Mouse (Mus musculus) forebrain, embryonic 16.5 days (tissue): Measurements from ENCODE around the gene Carmil2. TPM values are rescaled to one million over a fixed set of nuclear protein-coding genes. Genes with fewer than 3 reads are reported as not detected.
A peak's percentile ranks its signal among the peaks of the same experiment; 100 is the strongest.

Experiments used
- ATAC-seq: fragments of 200-750 bp; cut with Nextera tagmentation; 2 replicates; pipeline ENCODE4 v1.8.0; 2017; ENCODE audit warnings: mild to moderate bottlenecking, moderate library complexity
- H3K27ac ChIP-seq: fragments of 300-500 bp; sonication (generic); 2 replicates; pipeline ENCODE4 v1.5.1; 2014; ENCODE audit warnings: low read length, control low read depth
- H3K27me3 ChIP-seq: fragments of 300-500 bp; sonication (generic); replicated peaks from 2 replicates; pipeline ENCODE4 v1.6.1; 2014; ENCODE audit warnings: low read length; ENCODE audit not compliant: control insufficient read depth, insufficient read depth
- H3K36me3 ChIP-seq: fragments of 300-500 bp; sonication (generic); 2 replicates; pipeline ENCODE4 v1.6.1; 2014; ENCODE audit not compliant: control insufficient read depth, insufficient read depth
- H3K4me1 ChIP-seq: fragments of 300-500 bp; sonication (generic); replicated peaks from 2 replicates; pipeline ENCODE4 v1.6.1; 2014; ENCODE audit warnings: low read length; ENCODE audit not compliant: control insufficient read depth, insufficient read depth
- H3K4me2 ChIP-seq: fragments of 300-500 bp; sonication (generic); 2 replicates; pipeline ENCODE4 v1.6.1; 2014; ENCODE audit warnings: mild to moderate bottlenecking, low read length, control low read depth
- H3K4me3 ChIP-seq: fragments of 300-500 bp; sonication (generic); replicated peaks from 2 replicates; pipeline ENCODE4 v1.5.1; 2014; ENCODE audit warnings: mild to moderate bottlenecking, low read length, control low read depth
- H3K9ac ChIP-seq: fragments of 300-500 bp; sonication (generic); replicated peaks from 2 replicates; pipeline ENCODE4 v1.6.1; 2014; ENCODE audit warnings: low read depth, low read length, control low read depth
- H3K9me3 ChIP-seq: fragments of 300-500 bp; sonication (generic); 2 replicates; pipeline ENCODE4 v1.6.1; 2016; ENCODE audit warnings: low read length; ENCODE audit not compliant: control insufficient read depth
- WGBS: fragments of 180-500 bp; shearing (Covaris S2); extraction: QIAGEN DNeasy Blood & Tissue Kit; methylation state at CpG from one replicate; pipeline ENCODE4 v1.1.7; 2014; 5-methylcytosine and 5-hydroxymethylcytosine counted together
- polyA plus RNA-seq: library from polyadenylated mRNA; unstranded; fragments of >200 nt; fragmentation: Nextera tagmentation; extraction: Ambion mirVana; gene quantifications from 2 replicates; pipeline ENCODE4 v1.2.1, GENCODE M21; 2015

Gene Carmil2
- polyA plus RNA-seq, 1 experiment from 2014 or later = 12.7 TPM

GRCm38 (mm10) chr8:105692449-105693182 lies 6.5 kb downstream of the Carmil2 start:
- H3K9me3 ChIP-seq = peaks cover 4% of the 10 kb centered on the region; the same call in 1 of the 2 replicates
- peaks cover 8% of the 10 kb centered on the region; the same call in 1 of the 2 replicates for H3K36me3 ChIP-seq
- no peak overlapping the region for H3K27ac ChIP-seq
- H3K4me1 ChIP-seq = peaks cover 18% of the 10 kb centered on the region
- H3K9ac ChIP-seq = no peak overlapping the region
- no peak overlapping the region for H3K4me2 ChIP-seq
- WGBS = 94% methylated on average over 11 of the region's 11 CpGs
- no peaks in the 10 kb centered on the region for H3K27me3 ChIP-seq
- no peak for ATAC-seq
- H3K4me3 ChIP-seq = no peak overlapping the region

- Histone ChIP-seq H3K9me3 (peaks cover 4% of the 10 kb centered on the region; the same call in 1 of the 2 replicates), H3K27me3 (no peaks in the 10 kb centered on the region), H3K27ac (peak overlapping the region; percentile 64), H3K4me2 (peak overlapping the region; percentile 80), H3K9ac (peak overlapping the region; percentile 84), H3K4me1 (peaks cover 18% of the 10 kb centered on the region), H3K36me3 (peaks cover 10% of the 10 kb centered on the region; the same call in 1 of the 2 replicates), H3K4me3 (peak overlapping the region; percentile 70)
- under 1% methylated on average over 30 of the region's 30 CpGs for WGBS
- peak; percentile 74 for ATAC-seq
These were observed 7.6 kb downstream of the Carmil2 start for GRCm38 (mm10) chr8:105693648-105694047.

- H3K36me3 ChIP-seq = peaks cover 10% of the 10 kb centered on the region; the same call in 1 of the 2 replicates
- H3K4me2 ChIP-seq = peak overlapping the region; percentile 80
- H3K27me3 ChIP-seq = no peaks in the 10 kb centered on the region
- peaks cover 18% of the 10 kb centered on the region for H3K4me1 ChIP-seq
- peak; percentile 51 for ATAC-seq
- 6% methylated on average over 30 of the region's 40 CpGs for WGBS
- H3K27ac ChIP-seq = peak overlapping the region; percentile 64
- H3K9ac ChIP-seq = peak overlapping the region; percentile 84
- peaks cover 4% of the 10 kb centered on the region; the same call in 1 of the 2 replicates for H3K9me3 ChIP-seq
- peak overlapping the region; percentile 70 for H3K4me3 ChIP-seq
These were observed 8.2 kb downstream of the Carmil2 start for GRCm38 (mm10) chr8:105694051-105694799.

- no peak overlapping the region for H3K27ac ChIP-seq
- peaks cover 10% of the 10 kb centered on the region; the same call in 1 of the 2 replicates for H3K36me3 ChIP-seq
- WGBS = 81% methylated on average over 30 of the region's 30 CpGs
- H3K4me2 ChIP-seq = peak overlapping the region; percentile 80
- H3K4me1 ChIP-seq = peaks cover 27% of the 10 kb centered on the region
- peaks cover 4% of the 10 kb centered on the region; the same call in 1 of the 2 replicates for H3K9me3 ChIP-seq
- ATAC-seq = no peak
- H3K4me3 ChIP-seq = peak overlapping the region; percentile 70
- no peaks in the 10 kb centered on the region for H3K27me3 ChIP-seq
- H3K9ac ChIP-seq = peak overlapping the region; percentile 84
These were observed 9.2 kb downstream of the Carmil2 start for GRCm38 (mm10) chr8:105695080-105695780.

- peaks cover 36% of the 10 kb centered on the region for H3K4me1 ChIP-seq
- H3K4me3 ChIP-seq = no peak overlapping the region
- H3K9me3 ChIP-seq = peaks cover 4% of the 10 kb centered on the region; the same call in 1 of the 2 replicates
- H3K27me3 ChIP-seq = no peaks in the 10 kb centered on the region
- ATAC-seq = no peak
- WGBS = 93% methylated on average over 17 of the region's 17 CpGs
- peaks cover 10% of the 10 kb centered on the region; the same call in 1 of the 2 replicates for H3K36me3 ChIP-seq
- H3K9ac ChIP-seq = no peak overlapping the region
- H3K27ac ChIP-seq = no peak overlapping the region
- H3K4me2 ChIP-seq = no peak overlapping the region
These were observed 11.2 kb downstream of the Carmil2 start for GRCm38 (mm10) chr8:105697196-105697780.

- Histone ChIP-seq H3K4me1 (peaks cover 39% of the 10 kb centered on the region), H3K9ac (no peak overlapping the region), H3K36me3 (peaks cover 12% of the 10 kb centered on the region; the same call in 1 of the 2 replicates), H3K9me3 (no peaks in the 10 kb centered on the region), H3K4me3 (no peak overlapping the region), H3K4me2 (no peak overlapping the region), H3K27ac (no peak overlapping the region), H3K27me3 (no peaks in the 10 kb centered on the region)
- no peak for ATAC-seq
- 89% methylated on average over 5 of the region's 5 CpGs for WGBS
These were observed 12.7 kb downstream of the Carmil2 start for GRCm38 (mm10) chr8:105698734-105699133.

- peak overlapping the region; percentile 95 for H3K4me2 ChIP-seq
- 89% methylated on average over 11 of the region's 11 CpGs for WGBS
- H3K9me3 ChIP-seq = no peaks in the 10 kb centered on the region
- peak overlapping the region; percentile 73; the same call in 1 of the 2 replicates for H3K9ac ChIP-seq
- no peak for ATAC-seq
- peak overlapping the region; percentile 74 for H3K4me3 ChIP-seq
- no peak overlapping the region for H3K27ac ChIP-seq
- H3K4me1 ChIP-seq = peaks cover 33% of the 10 kb centered on the region
- peaks cover 12% of the 10 kb centered on the region; the same call in 1 of the 2 replicates for H3K36me3 ChIP-seq
- H3K27me3 ChIP-seq = no peaks in the 10 kb centered on the region
These were observed 13.6 kb downstream of the Carmil2 start for GRCm38 (mm10) chr8:105699488-105700215.

- peak; percentile 47 for ATAC-seq
- H3K36me3 ChIP-seq = peaks cover 10% of the 10 kb centered on the region; the same call in 1 of the 2 replicates
- peak overlapping the region; percentile 74 for H3K4me3 ChIP-seq
- H3K9ac ChIP-seq = peak overlapping the region; percentile 73
- H3K9me3 ChIP-seq = no peaks in the 10 kb centered on the region
- peak overlapping the region; percentile 95 for H3K4me2 ChIP-seq
- peak overlapping the region; percentile 97 for H3K27ac ChIP-seq
- WGBS = under 1% methylated on average over 21 of the region's 21 CpGs
- H3K27me3 ChIP-seq = no peaks in the 10 kb centered on the region
- H3K4me1 ChIP-seq = peaks cover 23% of the 10 kb centered on the region
These were observed 14.5 kb downstream of the Carmil2 start for GRCm38 (mm10) chr8:105700566-105700965.
